Mouse (Mus musculus) heart, adult 2 months (tissue): Measurements from ENCODE around the gene Pbx1. TPM values are rescaled to one million over a fixed set of nuclear protein-coding genes. Genes with fewer than 3 reads are reported as not detected.

Experiments used
- DNase-seq, 2 experiments: peaks; one replicate each; pipeline ENCODE4 v3.0.0; 2021
- H3K27ac ChIP-seq: fragments of 200-600 bp; 2 replicates; pipeline ENCODE4 v1.8.1; 2022
- H3K27me3 ChIP-seq: fragments of 200-500 bp; 2 replicates; pipeline ENCODE4 v1.6.1; 2012; ENCODE audit warnings: mild to moderate bottlenecking, low read length, inconsistent platforms, mixed read lengths; ENCODE audit not compliant: control insufficient read depth, insufficient read depth
- H3K36me3 ChIP-seq: fragments of 200-500 bp; 2 replicates; pipeline ENCODE4 v1.6.1; 2012; ENCODE audit warnings: low read length, inconsistent platforms; ENCODE audit not compliant: control insufficient read depth, insufficient read depth
- H3K4me1 ChIP-seq: fragments of 200-500 bp; 2 replicates; pipeline ENCODE4 v1.6.1; 2011; ENCODE audit warnings: low read length; ENCODE audit not compliant: control insufficient read depth, insufficient read depth
- H3K4me3 ChIP-seq: fragments of 200-600 bp; 2 replicates; pipeline ENCODE4 v1.8.1; 2022
- H3K79me2 ChIP-seq: fragments of 200-500 bp; replicated peaks from 2 replicates; pipeline ENCODE4 v1.6.1; 2012; ENCODE audit warnings: mild to moderate bottlenecking, inconsistent platforms, low read length, moderate library complexity, mixed read lengths; ENCODE audit not compliant: control insufficient read depth, insufficient read depth
- H3K9ac ChIP-seq: fragments of 200-500 bp; 2 replicates; pipeline ENCODE4 v1.6.1; 2012; ENCODE audit warnings: low read depth, mild to moderate bottlenecking, control low read depth, inconsistent platforms, low read length, mixed read lengths
- CTCF ChIP-seq: fragments of 200-600 bp; IDR thresholded peaks from 2 replicates; pipeline ENCODE4 v1.8.1; 2022; ENCODE audit warnings: antibody characterized with exemption, mild to moderate bottlenecking, moderate library complexity
- EP300 ChIP-seq: fragments of 200-500 bp; IDR thresholded peaks from 2 replicates; pipeline ENCODE4 v1.6.1; 2011; ENCODE audit warnings: low read depth, low read length, control low read depth; ENCODE audit not compliant: insufficient read depth
- POLR2A ChIP-seq: fragments of 200-500 bp; IDR thresholded peaks from 2 replicates; pipeline ENCODE4 v1.6.1; 2011; ENCODE audit warnings: mild to moderate bottlenecking, low read depth, low read length, control low read depth; ENCODE audit not compliant: insufficient read depth
- WGBS: fragments of 180-500 bp; shearing (Covaris S2); methylation state at CpG from one replicate; pipeline ENCODE4 v1.1.7; 2018; 5-methylcytosine and 5-hydroxymethylcytosine counted together
- intact Hi-C: fragments of 180-260 bp; cut with DNase I; formaldehyde crosslinking; loops from one replicate; pipeline ENCODE4 v1.15.1; 2025
- polyA plus RNA-seq: library from polyadenylated mRNA; depleted of rRNA; stranded (reverse); fragments of >200 nt; gene quantifications from 2 replicates; pipeline ENCODE4 v1.2.3, GENCODE M21; 2012
- total RNA-seq, 2 experiments: library from RNA; stranded (reverse); gene quantifications; 2 replicates each; pipeline ENCODE4 v1.2.3; 2021

The Pbx1 gene
- total and polyA plus RNA-seq, 3 experiments, result 33.1 to 54.7 (median 52.8) TPM

GRCm38 (mm10) chr1:168124643-168125490 is 307.2 kb downstream of the Pbx1 start:
- TF ChIP-seq POLR2A (no peak), EP300 (no peak), CTCF (no peak)
- Histone ChIP-seq H3K9ac (no peak overlapping the region), H3K4me3 (no peak overlapping the region), H3K27me3 (no peaks in the 10 kb centered on the region), H3K79me2 (no peaks in the 10 kb centered on the region), H3K27ac (no peak overlapping the region), H3K4me1 (no peaks in the 10 kb centered on the region), H3K36me3 (no peaks in the 10 kb centered on the region)
- 48% methylated on average over 5 of the region's 5 CpGs for WGBS
- no peak for DNase-seq
- intact Hi-C loops, result no loop called here

GRCm38 (mm10) chr1:168118077-168118476 is 314.0 kb downstream of the Pbx1 start:
- WGBS, result 70% methylated on average over 5 of the region's 5 CpGs
- Histone ChIP-seq H3K36me3 (no peaks in the 10 kb centered on the region), H3K4me3 (no peak overlapping the region), H3K27ac (no peak overlapping the region), H3K9ac (no peak overlapping the region), H3K27me3 (no peaks in the 10 kb centered on the region), H3K79me2 (no peaks in the 10 kb centered on the region), H3K4me1 (no peaks in the 10 kb centered on the region)
- intact Hi-C loops, result no loop called here
- no peak for TF ChIP-seq POLR2A
- no peak for TF ChIP-seq CTCF
- no peak for DNase-seq

GRCm38 (mm10) chr1:168117367-168117766 is 314.7 kb downstream of the Pbx1 start:
- Histone ChIP-seq H3K79me2 (no peaks in the 10 kb centered on the region), H3K27me3 (no peaks in the 10 kb centered on the region), H3K4me3 (no peak overlapping the region), H3K36me3 (no peaks in the 10 kb centered on the region), H3K27ac (no peak overlapping the region), H3K9ac (no peak overlapping the region), H3K4me1 (no peaks in the 10 kb centered on the region)
- TF ChIP-seq POLR2A, result no peak
- no peak for TF ChIP-seq CTCF
- no peak for TF ChIP-seq EP300
- 77% methylated on average over 4 of the region's 4 CpGs for WGBS
- DNase-seq, result no peak
- intact Hi-C loops, result no loop called here

GRCm38 (mm10) chr1:168109797-168110196 is 322.3 kb downstream of the Pbx1 start:
- no peaks in the 10 kb centered on the region for H3K36me3 ChIP-seq

GRCm38 (mm10) chr1:168103821-168104220 is 328.2 kb downstream of the Pbx1 start:
- no peaks in the 10 kb centered on the region for H3K27me3 ChIP-seq
- H3K79me2 ChIP-seq, result no peaks in the 10 kb centered on the region
- no peak overlapping the region for H3K27ac ChIP-seq
- no peak overlapping the region for H3K9ac ChIP-seq
- TF ChIP-seq CTCF (no peak), POLR2A (no peak), EP300 (no peak)
- WGBS, result 49% methylated on average over 2 of the region's 2 CpGs
- H3K36me3 ChIP-seq, result no peaks in the 10 kb centered on the region
- H3K4me1 ChIP-seq, result no peaks in the 10 kb centered on the region
- H3K4me3 ChIP-seq, result no peak overlapping the region
- DNase-seq, result no peak
- intact Hi-C loops, result no loop called here

More at GRCm38 (mm10) chr1:168109797-168110196, 322.3 kb downstream of the Pbx1 start:
- Histone ChIP-seq H3K4me1 (no peaks in the 10 kb centered on the region), H3K9ac (no peak overlapping the region), H3K27me3 (no peaks in the 10 kb centered on the region), H3K79me2 (no peaks in the 10 kb centered on the region), H3K27ac (no peak overlapping the region), H3K4me3 (no peak overlapping the region)
- TF ChIP-seq POLR2A (no peak), CTCF (no peak), EP300 (no peak)
- no peak for DNase-seq
- 66% methylated on average over 8 of the region's 8 CpGs for WGBS
- intact Hi-C loops, result no loop called here

- WGBS, result 78% methylated on average over 3 of the region's 3 CpGs
Measured at GRCm38 (mm10) chr1:168101514-168101913, 330.6 kb downstream of the Pbx1 start.

More at GRCm38 (mm10) chr1:168101514-168101913, 330.6 kb downstream of the Pbx1 start:
- no peak overlapping the region for H3K27ac ChIP-seq
- no peaks in the 10 kb centered on the region for H3K36me3 ChIP-seq
- no peak for TF ChIP-seq POLR2A
- TF ChIP-seq CTCF, result no peak
- TF ChIP-seq EP300, result no peak
- H3K4me1 ChIP-seq, result no peaks in the 10 kb centered on the region
- H3K9ac ChIP-seq, result no peak overlapping the region
- no peaks in the 10 kb centered on the region for H3K79me2 ChIP-seq
- no peak overlapping the region for H3K4me3 ChIP-seq
- no peak for DNase-seq
- H3K27me3 ChIP-seq, result no peaks in the 10 kb centered on the region
- intact Hi-C loops, result no loop called here
